Mouse (Mus musculus) hindbrain, embryonic 15.5 days (tissue): ENCODE results near the gene Pcnx. TPM values are rescaled to one million over a fixed set of nuclear protein-coding genes. Genes with fewer than 3 reads are reported as not detected.

Experiments used
- ATAC-seq: fragments of 200-750 bp; cut with Nextera tagmentation; 2 replicates; pipeline ENCODE4 v1.8.0; 2017; ENCODE audit warnings: low read depth, moderate number of reproducible peaks, moderate TSS enrichment; ENCODE audit not compliant: low FRiP score
- H3K27ac ChIP-seq: fragments of 300-500 bp; sonication (generic); replicated peaks from 2 replicates; pipeline ENCODE4 v1.5.1; 2015; ENCODE audit warnings: mild to moderate bottlenecking, inconsistent platforms
- H3K27me3 ChIP-seq: fragments of 300-500 bp; sonication (generic); 2 replicates; pipeline ENCODE4 v1.6.1; 2015; ENCODE audit warnings: control low read depth, inconsistent platforms
- H3K36me3 ChIP-seq: fragments of 300-500 bp; sonication (generic); 2 replicates; pipeline ENCODE4 v1.6.1; 2015; ENCODE audit warnings: control low read depth, inconsistent platforms
- H3K4me1 ChIP-seq: fragments of 300-500 bp; sonication (generic); replicated peaks from 2 replicates; pipeline ENCODE4 v1.6.1; 2015; ENCODE audit warnings: control low read depth, inconsistent platforms
- H3K4me2 ChIP-seq: fragments of 300-500 bp; sonication (generic); 2 replicates; pipeline ENCODE4 v1.6.1; 2015; ENCODE audit warnings: moderate library complexity, mild to moderate bottlenecking, inconsistent platforms
- H3K4me3 ChIP-seq: fragments of 300-500 bp; sonication (generic); 2 replicates; pipeline ENCODE4 v1.5.1; 2015; ENCODE audit warnings: mild to moderate bottlenecking, inconsistent platforms
- H3K9ac ChIP-seq: fragments of 300-500 bp; sonication (generic); 2 replicates; pipeline ENCODE4 v1.6.1; 2015; ENCODE audit warnings: inconsistent platforms
- H3K9me3 ChIP-seq: fragments of 300-500 bp; sonication (generic); 2 replicates; pipeline ENCODE4 v1.6.1; 2016; ENCODE audit warnings: control low read depth, inconsistent platforms
- WGBS: fragments of 180-500 bp; shearing (Covaris S2); methylation state at CpG from one replicate; pipeline ENCODE4 v1.1.7; 2015; 5-methylcytosine and 5-hydroxymethylcytosine counted together
- polyA plus RNA-seq: library from polyadenylated mRNA; unstranded; fragments of >200 nt; fragmentation: Nextera tagmentation; extraction: Ambion mirVana; gene quantifications from 2 replicates; pipeline ENCODE4 v1.2.1, GENCODE M21; 2015

Gene Pcnx
- polyA plus RNA-seq, 1 experiment from 2014 or later: 9.1 TPM

- Histone ChIP-seq H3K9ac (no peak overlapping the region), H3K36me3 (no peaks in the 10 kb centered on the region), H3K4me3 (no peak overlapping the region), H3K4me1 (no peaks in the 10 kb centered on the region), H3K4me2 (no peak overlapping the region), H3K9me3 (no peaks in the 10 kb centered on the region), H3K27ac (no peak overlapping the region), H3K27me3 (no peaks in the 10 kb centered on the region)
- WGBS: 68% methylated on average over 8 of the region's 8 CpGs
- no peak for ATAC-seq
Measured at GRCm38 (mm10) chr12:81836162-81836561, 23.7 kb upstream of the Pcnx start.

GRCm38 (mm10) chr12:81837463-81837862 lies 22.4 kb upstream of the Pcnx start:
- Histone ChIP-seq H3K27me3 (no peaks in the 10 kb centered on the region), H3K36me3 (no peaks in the 10 kb centered on the region), H3K4me1 (peaks cover under 1% of the 10 kb centered on the region; the same call in 1 of the 2 replicates), H3K4me3 (no peak overlapping the region), H3K9me3 (no peaks in the 10 kb centered on the region), H3K4me2 (no peak overlapping the region), H3K27ac (no peak overlapping the region), H3K9ac (no peak overlapping the region)
- ATAC-seq: no peak
- 56% methylated on average over 5 of the region's 5 CpGs for WGBS

- Histone ChIP-seq H3K9me3 (no peaks in the 10 kb centered on the region), H3K27ac (no peak overlapping the region), H3K4me2 (no peak overlapping the region), H3K36me3 (no peaks in the 10 kb centered on the region), H3K4me3 (no peak overlapping the region), H3K9ac (no peak overlapping the region), H3K27me3 (no peaks in the 10 kb centered on the region), H3K4me1 (peaks cover 16% of the 10 kb centered on the region; the same call in 1 of the 2 replicates)
- WGBS: 92% methylated on average over 5 of the region's 5 CpGs
- no peak for ATAC-seq
Measured at GRCm38 (mm10) chr12:81839663-81840062, 20.2 kb upstream of the Pcnx start.

GRCm38 (mm10) chr12:81841046-81841445 lies 18.8 kb upstream of the Pcnx start:
- Histone ChIP-seq H3K27ac (no peak overlapping the region), H3K27me3 (no peaks in the 10 kb centered on the region), H3K4me3 (no peak overlapping the region), H3K4me2 (no peak overlapping the region), H3K36me3 (no peaks in the 10 kb centered on the region), H3K4me1 (peaks cover 24% of the 10 kb centered on the region), H3K9me3 (no peaks in the 10 kb centered on the region), H3K9ac (no peak overlapping the region)
- 83% methylated on average over 5 of the region's 5 CpGs for WGBS
- no peak for ATAC-seq

GRCm38 (mm10) chr12:81843501-81843900 lies 16.3 kb upstream of the Pcnx start:
- Histone ChIP-seq H3K27ac (no peak overlapping the region), H3K9me3 (no peaks in the 10 kb centered on the region), H3K4me1 (peaks cover 24% of the 10 kb centered on the region), H3K4me2 (no peak overlapping the region), H3K36me3 (no peaks in the 10 kb centered on the region), H3K27me3 (no peaks in the 10 kb centered on the region), H3K4me3 (no peak overlapping the region), H3K9ac (no peak overlapping the region)
- WGBS: 73% methylated on average over 5 of the region's 5 CpGs
- no peak for ATAC-seq

GRCm38 (mm10) chr12:81844572-81844971 lies 15.3 kb upstream of the Pcnx start:
- no peak for ATAC-seq
- WGBS: 49% methylated on average over 13 of the region's 13 CpGs
- H3K9ac ChIP-seq: no peak overlapping the region

GRCm38 (mm10) chr12:81844981-81845380 lies 14.8 kb upstream of the Pcnx start:
- 8% methylated on average over 14 of the region's 14 CpGs for WGBS
- H3K4me1 ChIP-seq: peaks cover 24% of the 10 kb centered on the region
- no peaks in the 10 kb centered on the region for H3K9me3 ChIP-seq
- peak; percentile 65; the same call in 1 of the 2 replicates for ATAC-seq
- H3K27me3 ChIP-seq: no peaks in the 10 kb centered on the region
- no peak overlapping the region for H3K4me3 ChIP-seq
- peak overlapping the region; percentile 47 for H3K4me2 ChIP-seq
- H3K27ac ChIP-seq: no peak overlapping the region
- no peak overlapping the region for H3K9ac ChIP-seq
- H3K36me3 ChIP-seq: no peaks in the 10 kb centered on the region

More at GRCm38 (mm10) chr12:81844572-81844971, 15.3 kb upstream of the Pcnx start:
- no peaks in the 10 kb centered on the region for H3K36me3 ChIP-seq
- H3K27me3 ChIP-seq: no peaks in the 10 kb centered on the region
- H3K4me1 ChIP-seq: peaks cover 24% of the 10 kb centered on the region
- H3K4me2 ChIP-seq: peak overlapping the region; percentile 47
- no peak overlapping the region for H3K4me3 ChIP-seq
- H3K27ac ChIP-seq: no peak overlapping the region
- H3K9me3 ChIP-seq: no peaks in the 10 kb centered on the region

GRCm38 (mm10) chr12:81849629-81850028 lies 10.2 kb upstream of the Pcnx start:
- H3K9ac ChIP-seq: no peak overlapping the region
- no peak for ATAC-seq
- no peak overlapping the region for H3K27ac ChIP-seq
- H3K4me2 ChIP-seq: no peak overlapping the region
- H3K4me3 ChIP-seq: no peak overlapping the region
- peaks cover 8% of the 10 kb centered on the region for H3K4me1 ChIP-seq
- H3K27me3 ChIP-seq: 0 out of 2 replicates have a peak, but pooled peaks cover 3% of the 10 kb centered on the region
- no peaks in the 10 kb centered on the region for H3K9me3 ChIP-seq
- no peaks in the 10 kb centered on the region for H3K36me3 ChIP-seq
- 73% methylated on average over 8 of the region's 8 CpGs for WGBS

- no peak for ATAC-seq
- no peaks in the 10 kb centered on the region for H3K36me3 ChIP-seq
- H3K27me3 ChIP-seq: 0 out of 2 replicates have a peak, but pooled peaks cover 3% of the 10 kb centered on the region
- no peak overlapping the region for H3K4me2 ChIP-seq
- 75% methylated on average over 2 of the region's 2 CpGs for WGBS
- no peak overlapping the region for H3K27ac ChIP-seq
- no peak overlapping the region for H3K9ac ChIP-seq
- H3K9me3 ChIP-seq: no peaks in the 10 kb centered on the region
- no peak overlapping the region for H3K4me3 ChIP-seq
- no peaks in the 10 kb centered on the region; the same call in 1 of the 2 replicates for H3K4me1 ChIP-seq
Measured at GRCm38 (mm10) chr12:81852551-81852950, 7.3 kb upstream of the Pcnx start.

GRCm38 (mm10) chr12:81852977-81853376 lies 6.8 kb upstream of the Pcnx start:
- no peak for ATAC-seq
- H3K4me2 ChIP-seq: no peak overlapping the region
- H3K9me3 ChIP-seq: no peaks in the 10 kb centered on the region
- H3K4me1 ChIP-seq: peaks cover 3% of the 10 kb centered on the region; the same call in 1 of the 2 replicates
- 72% methylated on average over 14 of the region's 14 CpGs for WGBS
- no peak overlapping the region for H3K4me3 ChIP-seq
- no peak overlapping the region for H3K27ac ChIP-seq
- 0 out of 2 replicates have a peak, but pooled peaks cover 3% of the 10 kb centered on the region for H3K27me3 ChIP-seq
- H3K36me3 ChIP-seq: no peaks in the 10 kb centered on the region
- H3K9ac ChIP-seq: no peak overlapping the region

GRCm38 (mm10) chr12:81853543-81853942 lies 6.3 kb upstream of the Pcnx start:
- H3K4me3 ChIP-seq: no peak overlapping the region
- no peaks in the 10 kb centered on the region for H3K9me3 ChIP-seq
- no peak overlapping the region for H3K4me2 ChIP-seq
- peaks cover 5% of the 10 kb centered on the region; the same call in 1 of the 2 replicates for H3K4me1 ChIP-seq
- 0 out of 2 replicates have a peak, but pooled peaks cover 3% of the 10 kb centered on the region for H3K27me3 ChIP-seq
- no peak for ATAC-seq
- WGBS: 89% methylated on average over 9 of the region's 9 CpGs
- H3K27ac ChIP-seq: no peak overlapping the region
- no peak overlapping the region for H3K9ac ChIP-seq
- no peaks in the 10 kb centered on the region for H3K36me3 ChIP-seq

GRCm38 (mm10) chr12:81855031-81855430 lies 4.8 kb upstream of the Pcnx start:
- Histone ChIP-seq H3K4me3 (no peak overlapping the region), H3K4me2 (no peak overlapping the region), H3K4me1 (peaks cover 13% of the 10 kb centered on the region; the same call in 1 of the 2 replicates), H3K27ac (no peak overlapping the region), H3K9me3 (no peaks in the 10 kb centered on the region), H3K27me3 (0 out of 2 replicates have a peak, but pooled peaks cover 3% of the 10 kb centered on the region), H3K36me3 (no peaks in the 10 kb centered on the region), H3K9ac (no peak overlapping the region)
- 85% methylated on average over 8 of the region's 8 CpGs for WGBS
- no peak for ATAC-seq

- WGBS: 59% methylated on average over 4 of the region's 4 CpGs
- Histone ChIP-seq H3K9me3 (no peaks in the 10 kb centered on the region), H3K4me1 (peaks cover 19% of the 10 kb centered on the region), H3K9ac (no peak overlapping the region), H3K27ac (no peak overlapping the region), H3K27me3 (0 out of 2 replicates have a peak, but pooled peaks cover 3% of the 10 kb centered on the region), H3K4me3 (no peak overlapping the region), H3K36me3 (no peaks in the 10 kb centered on the region), H3K4me2 (no peak overlapping the region)
- ATAC-seq: no peak
Measured at GRCm38 (mm10) chr12:81856696-81857095, 3.1 kb upstream of the Pcnx start.
